Mouse (Mus musculus): Measurements from ENCODE around the gene Nipal3. TPM values are rescaled to one million over a fixed set of nuclear protein-coding genes. Genes with fewer than 3 reads are reported as not detected.

The Nipal3 gene
- polyA plus RNA-seq, 1 experiment: 5.9 TPM

GRCm38 (mm10) chr4:135451360-135452015 is 43.4 kb downstream of the Nipal3 start:
- no peaks in the 10 kb centered on the region for H3K27me3 ChIP-seq (ENCODE audit: control insufficient read depth)
- peaks cover 2% of the 10 kb centered on the region for H3K4me1 ChIP-seq (ENCODE audit: control insufficient read depth)
- no peaks in the 10 kb centered on the region for H3K9me3 ChIP-seq (ENCODE audit: control insufficient read depth, low read length)
- H3K36me3 ChIP-seq (ENCODE audit: control insufficient read depth): peaks cover 22% of the 10 kb centered on the region
- H3K4me3 ChIP-seq (replicated peaks): no peak overlapping the region
- TF ChIP-seq GATA1 (IDR thresholded peaks at IDR 0.05; ENCODE audit: low read length) (no peak), TAL1 (IDR thresholded peaks at IDR 0.05; ENCODE audit: low read length) (no peak)

GRCm38 (mm10) chr4:135442473-135442872 is 52.4 kb downstream of the Nipal3 start:
- peaks cover 72% of the 10 kb centered on the region for H3K4me1 ChIP-seq (ENCODE audit: control insufficient read depth)
- TF ChIP-seq TAL1 (IDR thresholded peaks at IDR 0.05; ENCODE audit: low read length): no peak
- TF ChIP-seq GATA1 (IDR thresholded peaks at IDR 0.05; ENCODE audit: low read length): no peak

GRCm38 (mm10) chr4:135439904-135440522 is 54.8 kb downstream of the Nipal3 start:
- TF ChIP-seq TAL1 (IDR thresholded peaks at IDR 0.05; ENCODE audit: low read length): peak; percentile 61
- peak; percentile 61 for TF ChIP-seq GATA1 (IDR thresholded peaks at IDR 0.05; ENCODE audit: low read length)
- peak overlapping the region; percentile 61 for H3K4me3 ChIP-seq (replicated peaks)

More at GRCm38 (mm10) chr4:135442473-135442872, 52.4 kb downstream of the Nipal3 start:
- no peaks in the 10 kb centered on the region for H3K27me3 ChIP-seq (ENCODE audit: control insufficient read depth)
- no peaks in the 10 kb centered on the region for H3K9me3 ChIP-seq (ENCODE audit: control insufficient read depth, low read length)
- H3K36me3 ChIP-seq (ENCODE audit: control insufficient read depth): no peaks in the 10 kb centered on the region
- H3K4me3 ChIP-seq (replicated peaks): no peak overlapping the region

GRCm38 (mm10) chr4:135439188-135439647 is 55.6 kb downstream of the Nipal3 start:
- no peaks in the 10 kb centered on the region for H3K27me3 ChIP-seq (ENCODE audit: control insufficient read depth)
- H3K4me1 ChIP-seq (ENCODE audit: control insufficient read depth): peaks cover 83% of the 10 kb centered on the region
- no peaks in the 10 kb centered on the region for H3K36me3 ChIP-seq (ENCODE audit: control insufficient read depth)
- no peaks in the 10 kb centered on the region for H3K9me3 ChIP-seq (ENCODE audit: control insufficient read depth, low read length)
- peak overlapping the region; percentile 61 for H3K4me3 ChIP-seq (replicated peaks)
- TF ChIP-seq TAL1 (IDR thresholded peaks at IDR 0.05; ENCODE audit: low read length): no peak
- no peak for TF ChIP-seq GATA1 (IDR thresholded peaks at IDR 0.05; ENCODE audit: low read length)

More at GRCm38 (mm10) chr4:135439904-135440522, 54.8 kb downstream of the Nipal3 start:
- Histone ChIP-seq H3K27me3 (ENCODE audit: control insufficient read depth) (no peaks in the 10 kb centered on the region), H3K36me3 (ENCODE audit: control insufficient read depth) (no peaks in the 10 kb centered on the region), H3K9me3 (ENCODE audit: control insufficient read depth, low read length) (no peaks in the 10 kb centered on the region), H3K4me1 (ENCODE audit: control insufficient read depth) (peaks cover 81% of the 10 kb centered on the region)

GRCm38 (mm10) chr4:135437924-135438323 is 56.9 kb downstream of the Nipal3 start:
- no peaks in the 10 kb centered on the region for H3K9me3 ChIP-seq (ENCODE audit: control insufficient read depth, low read length)
- TF ChIP-seq GATA1 (IDR thresholded peaks at IDR 0.05; ENCODE audit: low read length) (no peak), TAL1 (IDR thresholded peaks at IDR 0.05; ENCODE audit: low read length) (no peak)
- H3K4me1 ChIP-seq (ENCODE audit: control insufficient read depth): peaks cover 84% of the 10 kb centered on the region

GRCm38 (mm10) chr4:135436291-135436690 is 58.5 kb downstream of the Nipal3 start:
- H3K27me3 ChIP-seq (ENCODE audit: control insufficient read depth): no peaks in the 10 kb centered on the region
- no peak overlapping the region for H3K4me3 ChIP-seq (replicated peaks)
- H3K4me1 ChIP-seq (ENCODE audit: control insufficient read depth): peaks cover 81% of the 10 kb centered on the region
- H3K36me3 ChIP-seq (ENCODE audit: control insufficient read depth): no peaks in the 10 kb centered on the region
- H3K9me3 ChIP-seq (ENCODE audit: control insufficient read depth, low read length): no peaks in the 10 kb centered on the region
- TF ChIP-seq GATA1 (IDR thresholded peaks at IDR 0.05; ENCODE audit: low read length) (no peak), TAL1 (IDR thresholded peaks at IDR 0.05; ENCODE audit: low read length) (no peak)

More at GRCm38 (mm10) chr4:135437924-135438323, 56.9 kb downstream of the Nipal3 start:
- no peaks in the 10 kb centered on the region for H3K27me3 ChIP-seq (ENCODE audit: control insufficient read depth)
- H3K4me3 ChIP-seq (replicated peaks): no peak overlapping the region
- H3K36me3 ChIP-seq (ENCODE audit: control insufficient read depth): no peaks in the 10 kb centered on the region

- Histone ChIP-seq H3K9me3 (ENCODE audit: control insufficient read depth, low read length) (no peaks in the 10 kb centered on the region), H3K36me3 (ENCODE audit: control insufficient read depth) (no peaks in the 10 kb centered on the region), H3K27me3 (ENCODE audit: control insufficient read depth) (no peaks in the 10 kb centered on the region), H3K4me3 (replicated peaks) (peak overlapping the region; percentile 76), H3K4me1 (ENCODE audit: control insufficient read depth) (peaks cover 73% of the 10 kb centered on the region)
- TF ChIP-seq TAL1 (IDR thresholded peaks at IDR 0.05; ENCODE audit: low read length): no peak
- no peak for TF ChIP-seq GATA1 (IDR thresholded peaks at IDR 0.05; ENCODE audit: low read length)
Observed at GRCm38 (mm10) chr4:135434395-135434789, 60.4 kb downstream of the Nipal3 start.

GRCm38 (mm10) chr4:135433443-135434394 is 61.1 kb downstream of the Nipal3 start, which contains the start of gene Rcan3:
Gene Rcan3 (minus strand): TSS chr4:135433853.
- Histone ChIP-seq H3K4me3 (replicated peaks) (peak within 1 kb of the TSS; percentile 76), H3K9me3 (ENCODE audit: control insufficient read depth, low read length) (no peaks in the 10 kb centered on the region), H3K36me3 (ENCODE audit: control insufficient read depth) (no peaks in the 10 kb centered on the region), H3K27me3 (ENCODE audit: control insufficient read depth) (no peaks in the 10 kb centered on the region), H3K4me1 (ENCODE audit: control insufficient read depth) (peaks cover 70% of the 10 kb centered on the region)
- TF ChIP-seq GATA1 (IDR thresholded peaks at IDR 0.05; ENCODE audit: low read length) (no peak), TAL1 (IDR thresholded peaks at IDR 0.05; ENCODE audit: low read length) (no peak)

Measured in erythroblast, embryonic 14.5 days (primary cell).